Mouse (Mus musculus) embryonic facial prominence, embryonic 14.5 days (tissue): ENCODE data around the gene Atad3a. TPM values are rescaled to one million over a fixed set of nuclear protein-coding genes. Genes with fewer than 3 reads are reported as not detected.
A peak's percentile ranks its signal among the peaks of the same experiment; 100 is the strongest.

ENCODE experiments used
- ATAC-seq: fragments of 200-750 bp; cut with Nextera tagmentation; 2 replicates; pipeline ENCODE4 v1.8.0; 2017; ENCODE audit warnings: low read depth, moderate number of reproducible peaks, moderate TSS enrichment
- DNase-seq: peaks from one replicate; pipeline ENCODE4 v3.0.0-alpha.2; 2015; ENCODE audit warnings: low spot score
- H3K27ac ChIP-seq: fragments of 300-500 bp; sonication (generic); replicated peaks from 2 replicates; pipeline ENCODE4 v1.5.1; 2014; ENCODE audit warnings: low read depth, mild to moderate bottlenecking, low read length, moderate library complexity
- H3K27me3 ChIP-seq: fragments of 300-500 bp; sonication (generic); replicated peaks from 2 replicates; pipeline ENCODE4 v1.6.1; 2014; ENCODE audit warnings: low read length; ENCODE audit not compliant: control insufficient read depth, insufficient read depth
- H3K36me3 ChIP-seq: fragments of 300-500 bp; sonication (generic); 2 replicates; pipeline ENCODE4 v1.6.1; 2014; ENCODE audit warnings: low read length, mixed read lengths; ENCODE audit not compliant: control insufficient read depth, insufficient read depth
- H3K4me1 ChIP-seq: fragments of 300-500 bp; sonication (generic); 2 replicates; pipeline ENCODE4 v1.6.1; 2014; ENCODE audit warnings: antibody characterized with exemption, low read length; ENCODE audit not compliant: control insufficient read depth, insufficient read depth
- H3K4me2 ChIP-seq: fragments of 300-500 bp; sonication (generic); 2 replicates; pipeline ENCODE4 v1.6.1; 2014; ENCODE audit warnings: low read depth, mild to moderate bottlenecking, low read length, moderate library complexity, mixed read lengths
- H3K4me3 ChIP-seq: fragments of 300-500 bp; sonication (generic); 2 replicates; pipeline ENCODE4 v1.5.1; 2014; ENCODE audit warnings: low read depth, mild to moderate bottlenecking, low read length
- H3K9ac ChIP-seq: fragments of 300-500 bp; sonication (generic); 2 replicates; pipeline ENCODE4 v1.6.1; 2014; ENCODE audit warnings: low read depth, mild to moderate bottlenecking, low read length, moderate library complexity, mixed read lengths
- H3K9me3 ChIP-seq: fragments of 300-500 bp; sonication (generic); 2 replicates; pipeline ENCODE4 v1.6.1; 2016; ENCODE audit warnings: low read length; ENCODE audit not compliant: control insufficient read depth
- WGBS: fragments of 180-500 bp; shearing (Covaris S2); extraction: QIAGEN DNeasy Blood & Tissue Kit; methylation state at CpG from one replicate; pipeline ENCODE4 v1.1.7; 2014; 5-methylcytosine and 5-hydroxymethylcytosine counted together
- microRNA-seq: library from miRNA; unstranded; fragments of <30 nt; microRNA quantifications from one replicate; pipeline ENCODE4, GENCODE M21; 2016; ENCODE audit warnings: borderline number of aligned reads
- polyA plus RNA-seq: library from polyadenylated mRNA; unstranded; fragments of >200 nt; fragmentation: Nextera tagmentation; extraction: Ambion mirVana; gene quantifications from 2 replicates; pipeline ENCODE4 v1.2.1, GENCODE M21; 2014

Gene Atad3a
- polyA plus RNA-seq, 1 experiment from 2014 or later = 77.9 TPM

- H3K4me3 ChIP-seq = peak overlapping the region; percentile 75
- H3K36me3 ChIP-seq = no peaks in the 10 kb centered on the region
- no peak overlapping the region for H3K27ac ChIP-seq
- ATAC-seq = no peak
- peaks cover 16% of the 10 kb centered on the region for H3K4me1 ChIP-seq
- WGBS = 76% methylated on average over 4 of the region's 4 CpGs
- DNase-seq = no peak
- peak overlapping the region; percentile 94 for H3K4me2 ChIP-seq
- no peaks in the 10 kb centered on the region for H3K9me3 ChIP-seq
- no peaks in the 10 kb centered on the region; the same call in 1 of the 2 replicates for H3K27me3 ChIP-seq
- peak overlapping the region; percentile 78 for H3K9ac ChIP-seq
Observed at GRCm38 (mm10) chr4:155695531-155696062, 65.3 kb downstream of the Atad3a start.

- H3K27me3 ChIP-seq = no peaks in the 10 kb centered on the region; the same call in 1 of the 2 replicates
- peak overlapping the region; percentile 78 for H3K9ac ChIP-seq
- DNase-seq = peak; percentile 82
- H3K27ac ChIP-seq = peak overlapping the region; percentile 77
- peak overlapping the region; percentile 94 for H3K4me2 ChIP-seq
- peaks cover 16% of the 10 kb centered on the region for H3K4me1 ChIP-seq
- ATAC-seq = peak; percentile 89
- H3K36me3 ChIP-seq = no peaks in the 10 kb centered on the region
- 3% methylated on average over 44 of the region's 92 CpGs for WGBS
- no peaks in the 10 kb centered on the region for H3K9me3 ChIP-seq
- H3K4me3 ChIP-seq = peak overlapping the region; percentile 75
Observed at GRCm38 (mm10) chr4:155694482-155695401, 66.2 kb downstream of the Atad3a start.

- no peaks in the 10 kb centered on the region for H3K9me3 ChIP-seq
- WGBS = 1% methylated on average over 24 of the region's 47 CpGs
- H3K27ac ChIP-seq = peak within 1 kb of the TSS; percentile 77
- H3K4me1 ChIP-seq = peaks cover 16% of the 10 kb centered on the region
- H3K4me3 ChIP-seq = peak within 1 kb of the TSS; percentile 75
- H3K9ac ChIP-seq = peak within 1 kb of the TSS; percentile 78
- ATAC-seq = peak; percentile 90
- peak; percentile 75 for DNase-seq
- H3K4me2 ChIP-seq = peak within 1 kb of the TSS; percentile 94
- H3K36me3 ChIP-seq = no peaks in the 10 kb centered on the region
- no peaks in the 10 kb centered on the region; the same call in 1 of the 2 replicates for H3K27me3 ChIP-seq
Observed at GRCm38 (mm10) chr4:155694111-155694481, 66.8 kb downstream of the Atad3a start, which contains the start of gene Fndc10. Fndc10 (plus strand) TSS chr4:155694342.

- Histone ChIP-seq H3K4me2 (no peak overlapping the region), H3K9ac (no peak overlapping the region), H3K9me3 (no peaks in the 10 kb centered on the region), H3K27ac (no peak overlapping the region), H3K27me3 (no peaks in the 10 kb centered on the region; the same call in 1 of the 2 replicates), H3K36me3 (no peaks in the 10 kb centered on the region), H3K4me1 (peaks cover 16% of the 10 kb centered on the region), H3K4me3 (no peak overlapping the region)
- DNase-seq = no peak
- ATAC-seq = no peak
- WGBS = 94% methylated on average over 3 of the region's 3 CpGs
Observed at GRCm38 (mm10) chr4:155692421-155692820, 68.5 kb downstream of the Atad3a start.

Small RNA genes within 50 kb of the gene (microRNA-seq; reads per million reads assigned to microRNA genes)
- not detected for gene Gm27743

Other genes starting within 250 kb of the Atad3a start
- gene Nadk, start 198.7 kb downstream of the Atad3a start, polyA plus RNA-seq = 89.2 and 94.5 TPM in 2 replicates
- gene Slc35e2, start 159.7 kb downstream of the Atad3a start, polyA plus RNA-seq = 9.2 and 10.3 TPM in 2 replicates
- 47.1 and 50.8 TPM in 2 replicates for gene Cdk11b, start 136.2 kb downstream of the Atad3a start, polyA plus RNA-seq
- not detected in 2 replicates for gene Gm10563, start 115.7 kb downstream of the Atad3a start, polyA plus RNA-seq
- 29.4 and 31.2 TPM in 2 replicates for gene Mmp23, start 107.7 kb downstream of the Atad3a start, polyA plus RNA-seq
- gene Mib2, start 91.9 kb downstream of the Atad3a start, polyA plus RNA-seq = 24.8 and 27.3 TPM in 2 replicates
- gene Fndc10, start 66.8 kb downstream of the Atad3a start, polyA plus RNA-seq = 6.3 and 6.9 TPM in 2 replicates
- gene Ssu72, start 56.3 kb downstream of the Atad3a start, polyA plus RNA-seq = 133 and 146 TPM in 2 replicates
- 0.87 and 0.92 TPM in 2 replicates for gene Tmem240, start 26.3 kb downstream of the Atad3a start, polyA plus RNA-seq
- 12.7 and 14.9 TPM in 2 replicates for gene Vwa1, start 13.6 kb upstream of the Atad3a start, polyA plus RNA-seq
- gene Tmem88b, start 24.8 kb upstream of the Atad3a start, polyA plus RNA-seq = 0.92 and 1.2 TPM in 2 replicates
- not detected in 2 replicates for gene Ankrd65, start 29.3 kb upstream of the Atad3a start, polyA plus RNA-seq
- 199 and 219 TPM in 2 replicates for gene Mrpl20, start 41.8 kb upstream of the Atad3a start, polyA plus RNA-seq
- 163 and 175 TPM in 2 replicates for gene Ccnl2, start 51.4 kb upstream of the Atad3a start, polyA plus RNA-seq
- gene Aurkaip1, start 70.2 kb upstream of the Atad3a start, polyA plus RNA-seq = 126 and 129 TPM in 2 replicates
- gene Mxra8, start 78.6 kb upstream of the Atad3a start, polyA plus RNA-seq = 138 and 142 TPM in 2 replicates
- gene Dvl1, start 86.3 kb upstream of the Atad3a start, polyA plus RNA-seq = 9.7 and 12.0 TPM in 2 replicates
- gene Tas1r3, start 102.3 kb upstream of the Atad3a start, polyA plus RNA-seq = 0.36 and 0.38 TPM in 2 replicates
- 15.6 and 16.5 TPM in 2 replicates for gene Cptp, start 108.3 kb upstream of the Atad3a start, polyA plus RNA-seq
- 53.5 and 68.4 TPM in 2 replicates for gene Ints11, start 108.5 kb upstream of the Atad3a start, polyA plus RNA-seq
- gene Pusl1, start 130.7 kb upstream of the Atad3a start, polyA plus RNA-seq = 48.3 and 49.4 TPM in 2 replicates
- gene Acap3, start 130.7 kb upstream of the Atad3a start, polyA plus RNA-seq = 23.9 and 24.2 TPM in 2 replicates
- 107 and 113 TPM in 2 replicates for gene Ube2j2, start 182.7 kb upstream of the Atad3a start, polyA plus RNA-seq
- gene C1qtnf12, start 201.2 kb upstream of the Atad3a start, polyA plus RNA-seq = 49.9 and 52.7 TPM in 2 replicates
- gene B3galt6, start 231.6 kb upstream of the Atad3a start, polyA plus RNA-seq = 14.7 and 17.5 TPM in 2 replicates
- gene Sdf4, start 231.8 kb upstream of the Atad3a start, polyA plus RNA-seq = 164 and 181 TPM in 2 replicates